Mouse (Mus musculus) hindbrain, embryonic 14.5 days (tissue): ENCODE measurements around the gene Acyp1. TPM values are rescaled to one million over a fixed set of nuclear protein-coding genes. Genes with fewer than 3 reads are reported as not detected.

Source experiments
- ATAC-seq: fragments of 200-750 bp; cut with Nextera tagmentation; 2 replicates; pipeline ENCODE4 v1.8.0; 2017; ENCODE audit warnings: moderate number of reproducible peaks, mild to moderate bottlenecking, moderate TSS enrichment, moderate library complexity; ENCODE audit not compliant: low FRiP score
- DNase-seq: peaks from one replicate; pipeline ENCODE4 v3.0.0-alpha.2; 2015; ENCODE audit warnings: low spot score
- H3K27ac ChIP-seq: fragments of 300-500 bp; sonication (generic); 2 replicates; pipeline ENCODE4 v1.5.1; 2014; ENCODE audit warnings: mild to moderate bottlenecking, moderate library complexity
- H3K27me3 ChIP-seq: fragments of 300-500 bp; sonication (generic); 2 replicates; pipeline ENCODE4 v1.6.1; 2014; ENCODE audit warnings: mild to moderate bottlenecking, low read length, mixed read lengths; ENCODE audit not compliant: control insufficient read depth, insufficient read depth
- H3K36me3 ChIP-seq: fragments of 300-500 bp; sonication (generic); replicated peaks from 2 replicates; pipeline ENCODE4 v1.6.1; 2014; ENCODE audit not compliant: control insufficient read depth, insufficient read depth
- H3K4me1 ChIP-seq: fragments of 300-500 bp; sonication (generic); replicated peaks from 2 replicates; pipeline ENCODE4 v1.6.1; 2014; ENCODE audit warnings: antibody characterized with exemption, low read length, mixed read lengths; ENCODE audit not compliant: control insufficient read depth, insufficient read depth
- H3K4me2 ChIP-seq: fragments of 300-500 bp; sonication (generic); replicated peaks from 2 replicates; pipeline ENCODE4 v1.6.1; 2014; ENCODE audit warnings: mild to moderate bottlenecking, moderate library complexity
- H3K4me3 ChIP-seq: fragments of 300-500 bp; sonication (generic); replicated peaks from 2 replicates; pipeline ENCODE4 v1.5.1; 2014; ENCODE audit warnings: mild to moderate bottlenecking, low read length
- H3K9ac ChIP-seq: fragments of 300-500 bp; sonication (generic); 2 replicates; pipeline ENCODE4 v1.6.1; 2014
- H3K9me3 ChIP-seq: fragments of 300-500 bp; sonication (generic); 2 replicates; pipeline ENCODE4 v1.6.1; 2016; ENCODE audit warnings: low read length; ENCODE audit not compliant: control insufficient read depth
- WGBS: fragments of 180-500 bp; shearing (Covaris S2); extraction: QIAGEN DNeasy Blood & Tissue Kit; methylation state at CpG from one replicate; pipeline ENCODE4 v1.1.7; 2014; 5-methylcytosine and 5-hydroxymethylcytosine counted together
- polyA plus RNA-seq: library from polyadenylated mRNA; unstranded; fragments of >200 nt; fragmentation: Nextera tagmentation; extraction: Ambion mirVana; gene quantifications from 2 replicates; pipeline ENCODE4 v1.2.1, GENCODE M21; 2014

Acyp1 gene
- polyA plus RNA-seq, 1 experiment from 2014 or later: 59.1 TPM

DNA sequence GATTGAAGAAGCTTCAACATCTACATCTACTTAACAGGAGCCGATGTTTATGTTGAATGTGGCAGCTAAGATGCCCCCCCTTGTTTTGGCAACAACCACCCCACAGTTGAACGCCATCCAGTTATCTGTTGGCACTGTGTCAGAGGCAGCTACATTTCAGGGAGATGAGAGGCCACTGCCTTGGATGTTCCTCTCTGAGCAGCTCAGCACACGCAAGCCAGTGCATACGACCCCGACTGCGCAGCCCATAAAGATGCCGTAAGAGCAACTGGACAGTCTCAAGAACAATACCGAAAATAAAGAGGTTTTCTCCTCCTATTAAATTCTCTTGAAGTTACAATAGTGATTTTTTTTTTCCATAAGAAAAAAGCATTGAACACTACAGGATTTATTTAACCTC is 23.7 kb downstream of the Acyp1 start:
- no peak for DNase-seq
- Histone ChIP-seq H3K27me3 (no peaks in the 10 kb centered on the region), H3K4me2 (no peak overlapping the region), H3K9ac (no peak overlapping the region), H3K36me3 (peaks cover 8% of the 10 kb centered on the region; the same call in 1 of the 2 replicates), H3K27ac (no peak overlapping the region), H3K9me3 (no peaks in the 10 kb centered on the region), H3K4me1 (no peaks in the 10 kb centered on the region), H3K4me3 (no peak overlapping the region)
- WGBS: 79% methylated on average over 8 of the region's 8 CpGs
- ATAC-seq: no peak

DNA sequence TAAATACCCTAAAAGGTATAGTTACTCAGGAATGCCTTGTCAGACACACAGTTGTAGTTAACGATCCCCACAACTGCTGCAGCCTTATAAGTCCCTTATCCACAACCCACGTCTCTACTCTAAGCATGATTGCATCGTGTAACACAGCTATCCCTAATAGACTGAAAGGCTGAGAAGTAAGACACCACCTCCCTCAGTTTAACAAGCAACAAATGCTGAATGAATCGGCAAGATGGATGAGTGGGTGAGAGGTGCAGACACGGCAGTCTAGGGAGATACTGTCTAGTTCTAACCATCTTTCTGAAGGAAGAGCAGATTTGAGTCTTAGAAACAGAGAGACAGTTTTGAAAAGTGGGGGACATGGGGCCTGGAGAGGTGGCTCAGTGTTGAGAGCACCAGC is 25.0 kb downstream of the Acyp1 start:
- Histone ChIP-seq H3K4me3 (no peak overlapping the region), H3K27ac (no peak overlapping the region), H3K36me3 (peaks cover 20% of the 10 kb centered on the region), H3K9me3 (no peaks in the 10 kb centered on the region), H3K4me2 (no peak overlapping the region), H3K9ac (no peak overlapping the region), H3K27me3 (no peaks in the 10 kb centered on the region), H3K4me1 (no peaks in the 10 kb centered on the region)
- DNase-seq (no peak), ATAC-seq (no peak)
- WGBS: 85% methylated on average over 5 of the region's 5 CpGs

DNA sequence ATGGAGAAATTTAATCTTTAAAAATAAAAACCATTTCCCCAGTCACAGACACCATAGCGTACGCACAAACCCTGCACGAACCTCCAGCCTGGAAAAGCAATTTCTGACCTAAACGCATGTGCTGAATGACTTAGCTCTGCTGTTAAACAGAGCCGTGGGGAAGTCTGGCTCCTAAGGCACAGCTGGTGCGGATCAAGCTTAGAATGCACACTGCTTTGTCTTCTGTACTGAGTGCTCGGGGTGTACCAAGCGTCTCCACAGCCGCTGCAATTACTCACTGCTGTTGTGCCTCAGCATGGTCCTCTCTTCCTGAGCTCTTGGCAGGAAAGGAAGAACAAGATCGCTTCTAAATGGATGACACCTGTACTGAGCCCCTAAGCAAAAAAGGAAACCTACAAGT is 25.7 kb downstream of the Acyp1 start:
- H3K27me3 ChIP-seq: no peaks in the 10 kb centered on the region
- H3K4me2 ChIP-seq: no peak overlapping the region
- no peak overlapping the region for H3K4me3 ChIP-seq
- no peaks in the 10 kb centered on the region for H3K9me3 ChIP-seq
- no peak for ATAC-seq
- H3K36me3 ChIP-seq: peaks cover 21% of the 10 kb centered on the region
- DNase-seq: peak; percentile 36
- no peaks in the 10 kb centered on the region for H3K4me1 ChIP-seq
- no peak overlapping the region for H3K27ac ChIP-seq
- 47% methylated on average over 10 of the region's 10 CpGs for WGBS
- no peak overlapping the region; the same call in 1 of the 2 replicates for H3K9ac ChIP-seq

DNA sequence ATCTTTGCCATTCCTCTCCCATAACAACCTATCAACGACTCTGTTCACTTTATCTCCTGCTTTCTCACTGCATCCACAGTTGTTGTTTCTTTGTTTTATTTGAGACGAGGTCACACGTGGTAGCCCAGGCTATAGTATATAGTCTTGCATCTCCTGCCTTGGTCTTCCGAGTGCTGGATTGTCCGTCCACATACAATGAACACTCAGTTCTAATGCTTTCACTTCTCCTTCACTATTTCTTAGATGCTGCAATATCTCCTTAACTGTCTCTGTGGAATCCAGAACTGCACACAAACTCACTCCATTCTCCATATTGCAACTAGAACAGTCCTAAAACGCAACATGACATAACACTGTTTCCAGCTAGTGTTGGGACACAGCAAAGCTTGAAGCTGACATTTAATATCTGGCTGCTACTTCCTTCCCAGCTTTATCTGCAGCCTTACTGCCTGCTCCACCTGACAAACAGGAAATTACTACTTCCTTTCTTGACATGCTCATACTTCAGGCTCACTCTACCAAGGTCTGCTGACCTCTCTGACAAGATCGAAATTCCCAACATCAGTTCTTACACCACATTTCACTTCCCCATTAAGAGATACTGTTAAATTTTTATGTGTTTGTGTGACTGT is 31.1 kb downstream of the Acyp1 start:
- 87% methylated on average over 7 of the region's 7 CpGs for WGBS
- no peak for DNase-seq
- Histone ChIP-seq H3K27ac (no peak overlapping the region), H3K4me2 (no peak overlapping the region), H3K4me3 (no peak overlapping the region), H3K9me3 (no peaks in the 10 kb centered on the region), H3K27me3 (no peaks in the 10 kb centered on the region), H3K9ac (no peak overlapping the region), H3K36me3 (peaks cover 25% of the 10 kb centered on the region), H3K4me1 (no peaks in the 10 kb centered on the region)
- ATAC-seq: no peak

DNA sequence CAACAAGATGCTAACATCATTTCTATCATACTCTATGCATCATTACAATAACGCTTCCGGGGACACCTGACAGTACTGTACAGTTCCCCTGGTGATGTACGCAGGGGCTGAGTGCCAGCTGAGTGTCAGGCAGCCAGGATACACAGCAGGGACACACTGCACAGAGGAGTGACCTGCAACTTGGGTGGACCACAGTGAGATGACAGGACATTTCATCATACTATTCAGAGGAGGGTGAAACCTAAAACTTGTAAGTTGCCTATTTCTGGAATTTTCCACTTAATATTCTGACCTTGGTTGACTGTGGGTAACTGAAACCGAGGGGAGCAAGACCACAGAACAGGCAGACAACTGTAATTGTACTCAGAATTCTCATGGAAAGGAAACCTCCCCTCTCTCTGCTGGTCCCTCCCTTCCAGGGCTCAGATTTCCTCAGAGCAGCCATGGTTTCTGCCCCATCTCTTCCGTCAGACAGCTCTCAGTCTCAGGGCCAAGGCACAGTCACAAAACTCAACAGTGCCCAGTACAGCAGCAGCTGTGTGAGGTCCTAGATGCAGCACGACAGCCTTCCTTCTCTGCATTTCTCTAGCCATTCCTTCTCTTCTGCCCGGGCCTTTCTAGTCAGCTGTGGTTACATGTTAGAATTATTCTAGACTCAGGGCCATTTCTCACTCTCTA is 32.0 kb downstream of the Acyp1 start:
- no peak overlapping the region for H3K9ac ChIP-seq
- H3K36me3 ChIP-seq: peaks cover 25% of the 10 kb centered on the region
- no peak overlapping the region for H3K4me2 ChIP-seq
- H3K27ac ChIP-seq: no peak overlapping the region
- WGBS: 73% methylated on average over 7 of the region's 7 CpGs
- ATAC-seq: no peak
- DNase-seq: no peak
- H3K9me3 ChIP-seq: no peaks in the 10 kb centered on the region
- no peaks in the 10 kb centered on the region for H3K4me1 ChIP-seq
- no peak overlapping the region for H3K4me3 ChIP-seq
- H3K27me3 ChIP-seq: no peaks in the 10 kb centered on the region

DNA sequence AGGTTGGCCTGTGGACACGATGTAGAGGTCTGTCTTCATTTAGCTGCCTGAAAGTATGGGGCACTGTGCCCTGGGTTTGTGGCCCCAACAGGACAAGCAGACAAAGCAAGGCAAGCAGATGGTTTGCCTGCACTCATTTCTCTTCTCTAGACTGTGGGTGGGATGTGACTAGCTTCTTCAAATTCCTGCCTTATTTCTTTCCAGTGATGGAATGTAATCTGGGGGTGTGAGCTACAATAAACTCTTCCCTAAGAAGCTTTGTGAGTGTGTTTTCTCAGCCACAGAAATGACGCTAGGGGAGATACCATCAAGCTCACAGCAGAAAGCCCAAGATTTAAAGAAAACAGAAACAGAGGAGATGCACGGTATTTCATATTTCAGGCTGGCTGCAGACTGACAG is 36.2 kb downstream of the Acyp1 start:
- no peak overlapping the region for H3K9ac ChIP-seq
- H3K4me2 ChIP-seq: no peak overlapping the region
- H3K27ac ChIP-seq: no peak overlapping the region
- WGBS: 89% methylated on average over 3 of the region's 3 CpGs
- no peak for ATAC-seq
- H3K36me3 ChIP-seq: peaks cover 16% of the 10 kb centered on the region
- no peak for DNase-seq
- H3K9me3 ChIP-seq: 0 out of 2 replicates have a peak, but pooled peaks cover 8% of the 10 kb centered on the region
- no peaks in the 10 kb centered on the region for H3K27me3 ChIP-seq
- H3K4me3 ChIP-seq: no peak overlapping the region
- no peaks in the 10 kb centered on the region for H3K4me1 ChIP-seq

DNA sequence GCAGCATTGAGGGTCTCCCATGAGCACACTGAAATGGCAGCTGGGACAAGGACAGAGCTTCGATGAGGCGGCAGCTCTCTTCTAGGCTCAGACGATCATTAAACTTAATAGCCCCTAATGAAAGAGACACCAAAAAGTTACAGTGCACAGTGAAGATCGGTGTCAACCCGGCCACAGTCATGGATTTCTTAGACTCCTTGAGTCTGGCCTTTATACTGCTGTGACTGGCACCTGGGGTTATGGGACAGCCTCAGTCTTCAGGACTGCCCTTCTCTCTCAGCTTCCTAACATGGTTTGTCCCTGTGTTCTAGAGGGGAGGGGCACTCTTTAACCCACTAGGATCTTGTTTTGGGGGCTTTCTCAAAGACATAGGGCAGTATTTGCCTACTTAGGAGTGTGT is 50.7 kb downstream of the Acyp1 start:
- Histone ChIP-seq H3K27ac (no peak overlapping the region), H3K36me3 (peaks cover 17% of the 10 kb centered on the region), H3K4me2 (no peak overlapping the region), H3K27me3 (no peaks in the 10 kb centered on the region), H3K4me3 (no peak overlapping the region), H3K9me3 (no peaks in the 10 kb centered on the region), H3K4me1 (no peaks in the 10 kb centered on the region; the same call in 1 of the 2 replicates), H3K9ac (no peak overlapping the region)
- no peak for DNase-seq
- 93% methylated on average over 5 of the region's 5 CpGs for WGBS
- no peak for ATAC-seq

DNA sequence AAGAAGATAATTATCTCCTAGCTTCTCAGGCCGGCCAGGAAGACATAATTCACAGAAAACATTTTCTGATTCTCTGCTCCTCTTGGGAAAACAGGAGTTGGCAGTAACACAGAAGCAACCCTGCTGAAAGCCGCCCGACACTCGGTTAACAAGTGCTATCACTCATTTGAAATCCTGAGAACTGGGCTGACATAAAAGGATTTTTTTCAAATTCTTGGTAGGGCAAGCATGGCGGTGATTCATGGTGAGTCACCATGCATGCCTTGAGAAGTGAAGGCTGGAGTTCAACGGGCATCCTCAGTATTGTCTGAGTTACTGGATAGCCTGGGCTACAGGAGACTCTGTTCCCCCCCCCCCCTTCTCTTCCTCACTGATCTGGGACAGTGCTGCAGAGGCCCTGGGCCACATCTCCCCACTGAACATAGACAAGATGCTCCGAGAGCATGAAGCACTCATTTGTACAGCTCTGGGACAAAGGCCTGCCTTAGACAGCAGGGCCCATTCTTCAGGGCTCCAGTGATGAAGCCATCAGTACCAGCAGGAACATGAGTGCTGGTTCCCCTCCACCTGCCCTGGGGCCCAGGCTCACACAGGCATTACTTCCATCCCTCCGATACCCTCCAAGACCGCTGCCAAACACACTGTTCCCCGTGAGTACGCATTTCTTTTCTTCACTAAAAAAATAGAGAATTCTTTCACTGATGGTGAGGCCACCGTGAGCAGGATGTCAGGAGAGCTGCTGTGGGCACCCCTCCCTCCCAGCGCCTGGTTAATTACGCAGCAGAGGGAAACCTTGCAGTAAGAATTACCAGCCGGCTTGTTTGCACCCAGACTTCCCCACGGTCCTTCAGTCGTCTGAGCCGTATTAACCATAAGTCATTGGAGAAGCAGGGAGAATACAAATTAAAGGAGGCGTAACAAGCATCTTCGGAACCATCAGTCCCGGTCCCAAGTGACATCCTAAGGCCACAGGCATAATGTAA is 54.6 kb downstream of the Acyp1 start:
- Histone ChIP-seq H3K9ac (no peak overlapping the region), H3K27ac (peak overlapping the region; percentile 7), H3K9me3 (no peaks in the 10 kb centered on the region), H3K4me3 (no peak overlapping the region), H3K4me1 (no peaks in the 10 kb centered on the region; the same call in 1 of the 2 replicates), H3K36me3 (peaks cover 17% of the 10 kb centered on the region), H3K4me2 (no peak overlapping the region), H3K27me3 (no peaks in the 10 kb centered on the region)
- no peak for DNase-seq
- WGBS: 61% methylated on average over 21 of the region's 21 CpGs
- no peak for ATAC-seq
